Mouse (Mus musculus) MEL (cell line): Measurements from ENCODE around the gene Ppp1r27. TPM values are rescaled to one million over a fixed set of nuclear protein-coding genes. Genes with fewer than 3 reads are reported as not detected.

ENCODE experiments used
- DNase-seq: peaks from one replicate; pipeline ENCODE4 v3.0.0; 2011; ENCODE audit warnings: low read depth, low spot score
- H3K27ac ChIP-seq: 2 replicates; pipeline ENCODE4 v1.5.1; 2012; ENCODE audit warnings: low read depth, mild to moderate bottlenecking, control low read depth, low read length, moderate library complexity; ENCODE audit not compliant: control insufficient read depth
- H3K27me3 ChIP-seq, 2 experiments: fragments of 150-350 bp in 1 of 2; sonication (generic) in 1 of 2; 2 replicates each; pipeline ENCODE4 v1.6.1; 2012; ENCODE audit warnings: low read length in 2 of 2, mild to moderate bottlenecking in 2 of 2, improper control_type of control experiment in 1 of 2, moderate library complexity in 1 of 2; ENCODE audit not compliant: insufficient read depth in 2 of 2, control insufficient read depth in 1 of 2
- H3K36me3 ChIP-seq, 2 experiments: 2 replicates each; pipeline ENCODE4 v1.6.1; 2012 to 2014; ENCODE audit warnings: low read length in 2 of 2, improper control_type of control experiment in 1 of 2, inconsistent platforms in 1 of 2, mild to moderate bottlenecking in 1 of 2; ENCODE audit not compliant: insufficient read depth in 2 of 2, control insufficient read depth in 1 of 2
- H3K4me1 ChIP-seq, 2 experiments: fragments of 150-350 bp in 1 of 2; sonication (generic) in 1 of 2; 2 replicates each; pipeline ENCODE4 v1.6.1; 2012; ENCODE audit warnings: low read length in 2 of 2, improper control_type of control experiment in 1 of 2, mild to moderate bottlenecking in 1 of 2; ENCODE audit not compliant: insufficient read depth in 2 of 2, control insufficient read depth in 1 of 2
- H3K4me3 ChIP-seq, 2 experiments: fragments of 150-350 bp in 1 of 2; sonication (generic) in 1 of 2; 2 replicates each; pipeline ENCODE4 v1.5.1; 2012; ENCODE audit warnings: low read depth in 2 of 2, low read length in 2 of 2, mild to moderate bottlenecking in 2 of 2, moderate library complexity in 2 of 2, control low read depth in 1 of 2, improper control_type of control experiment in 1 of 2; ENCODE audit not compliant: control insufficient read depth in 1 of 2, insufficient read depth in 1 of 2
- H3K79me2 ChIP-seq: 2 replicates; pipeline ENCODE4 v1.6.1; 2012; ENCODE audit warnings: mild to moderate bottlenecking, low read length, moderate library complexity; ENCODE audit not compliant: control insufficient read depth, poor library complexity, insufficient read depth
- H3K9ac ChIP-seq: 2 replicates; pipeline ENCODE4 v1.6.1; 2012; ENCODE audit warnings: low read depth, mild to moderate bottlenecking, control low read depth, low read length, moderate library complexity; ENCODE audit not compliant: control insufficient read depth, poor library complexity, severe bottlenecking
- H3K9me3 ChIP-seq: fragments of 150-350 bp; sonication (generic); replicated peaks from 2 replicates; pipeline ENCODE4 v1.6.1; 2012; ENCODE audit warnings: mild to moderate bottlenecking, low read length, improper control_type of control experiment, moderate library complexity; ENCODE audit not compliant: insufficient read depth
- BHLHE40 ChIP-seq: IDR thresholded peaks from 2 replicates; pipeline ENCODE4 v1.6.1; 2012; ENCODE audit warnings: low read depth, mild to moderate bottlenecking, inconsistent platforms, low read length, improper control_type of control experiment, borderline replicate concordance
- CHD1 ChIP-seq: IDR thresholded peaks from 2 replicates; pipeline ENCODE4 v1.6.1; 2012; ENCODE audit warnings: low read depth, mild to moderate bottlenecking, inconsistent platforms, low read length, improper control_type of control experiment
- CHD2 ChIP-seq: IDR thresholded peaks from 2 replicates; pipeline ENCODE4 v1.6.1; 2011; ENCODE audit warnings: low read length, improper control_type of control experiment
- CTCF ChIP-seq, 3 experiments: IDR thresholded peaks in 2 of 3; conservative IDR thresholded peaks in 1 of 3; 2 replicates each; pipeline ENCODE4 v1.5.1; 2011 to 2012; ENCODE audit warnings: low read length in 3 of 3, low read depth in 2 of 3, mild to moderate bottlenecking in 2 of 3, improper control_type of control experiment in 1 of 3, inconsistent platforms in 1 of 3, mixed read lengths in 1 of 3, moderate library complexity in 1 of 3; ENCODE audit not compliant: control insufficient read depth in 1 of 3, insufficient read depth in 1 of 3, poor library complexity in 1 of 3, severe bottlenecking in 1 of 3
- E2F4 ChIP-seq: IDR thresholded peaks from 2 replicates; pipeline ENCODE4 v1.6.1; 2011; ENCODE audit warnings: low read depth, low read length, improper control_type of control experiment, borderline replicate concordance
- ELF1 ChIP-seq: IDR thresholded peaks from 2 replicates; pipeline ENCODE4 v1.6.1; 2014; ENCODE audit warnings: low read depth, mild to moderate bottlenecking, inconsistent platforms, low read length, improper control_type of control experiment, moderate library complexity
- EP300 ChIP-seq, 2 experiments: IDR thresholded peaks; 2 replicates each; pipeline ENCODE4 v1.6.1; 2011; ENCODE audit warnings: improper control_type of control experiment in 2 of 2, low read length in 2 of 2, low read depth in 1 of 2, mild to moderate bottlenecking in 1 of 2
- ETS1 ChIP-seq: IDR thresholded peaks from 2 replicates; pipeline ENCODE4 v1.6.1; 2012; ENCODE audit warnings: low read depth, mild to moderate bottlenecking, inconsistent platforms, low read length, improper control_type of control experiment, moderate library complexity
- GABPA ChIP-seq: IDR thresholded peaks from 2 replicates; pipeline ENCODE4 v1.6.1; 2012; ENCODE audit warnings: low read depth, mild to moderate bottlenecking, inconsistent platforms, low read length, improper control_type of control experiment, moderate library complexity
- GATA1 ChIP-seq: IDR thresholded peaks from 2 replicates; pipeline ENCODE4 v1.6.1; 2011; ENCODE audit warnings: low read depth, low read length, improper control_type of control experiment
- JUND ChIP-seq: IDR thresholded peaks from 2 replicates; pipeline ENCODE4 v1.6.1; 2011; ENCODE audit warnings: low read depth, mild to moderate bottlenecking, improper control_type of control experiment, low read length
- KAT2A ChIP-seq: conservative IDR thresholded peaks from 2 replicates; pipeline ENCODE4 v1.6.1; 2012; ENCODE audit warnings: low read depth, low read length, improper control_type of control experiment, inconsistent platforms
- MAFK ChIP-seq: IDR thresholded peaks from 2 replicates; pipeline ENCODE4 v1.6.1; 2011; ENCODE audit warnings: low read depth, mild to moderate bottlenecking, low read length, improper control_type of control experiment, borderline replicate concordance
- MAX ChIP-seq: IDR thresholded peaks from 2 replicates; pipeline ENCODE4 v1.6.1; 2011; ENCODE audit warnings: low read length, improper control_type of control experiment
- MAZ ChIP-seq: IDR thresholded peaks from 2 replicates; pipeline ENCODE4 v1.6.1; 2012; ENCODE audit warnings: low read depth, mild to moderate bottlenecking, inconsistent platforms, low read length, improper control_type of control experiment
- MEF2A ChIP-seq: IDR thresholded peaks from 2 replicates; pipeline ENCODE4 v1.6.1; 2014; ENCODE audit warnings: low read depth, mild to moderate bottlenecking, inconsistent platforms, low read length, improper control_type of control experiment; ENCODE audit not compliant: poor library complexity, insufficient replicate concordance, severe bottlenecking; ENCODE audit errors: extremely low read depth
- MXI1 ChIP-seq: IDR thresholded peaks from 2 replicates; pipeline ENCODE4 v1.6.1; 2011; ENCODE audit warnings: mild to moderate bottlenecking, low read depth, low read length, improper control_type of control experiment
- MYB ChIP-seq: IDR thresholded peaks from 2 replicates; pipeline ENCODE4 v1.6.1; 2011; ENCODE audit warnings: mild to moderate bottlenecking, low read depth, low read length, improper control_type of control experiment
- MYC ChIP-seq: IDR thresholded peaks from 2 replicates; pipeline ENCODE4 v1.6.1; 2011; ENCODE audit warnings: low read depth, mild to moderate bottlenecking, low read length, improper control_type of control experiment, moderate library complexity
- NRF1 ChIP-seq: IDR thresholded peaks from 2 replicates; pipeline ENCODE4 v1.6.1; 2014; ENCODE audit warnings: low read depth, mild to moderate bottlenecking, inconsistent platforms, low read length, improper control_type of control experiment, moderate library complexity; ENCODE audit not compliant: poor library complexity, insufficient read depth, severe bottlenecking
- POLR2AphosphoS2 ChIP-seq: IDR thresholded peaks from 2 replicates; pipeline ENCODE4 v1.6.1; 2011; ENCODE audit warnings: low read length, improper control_type of control experiment
- POLR2AphosphoS5 ChIP-seq: IDR thresholded peaks from 2 replicates; pipeline ENCODE4 v1.6.1; 2012; ENCODE audit warnings: low read depth, borderline replicate concordance, mild to moderate bottlenecking, inconsistent platforms, low read length, moderate library complexity, mixed read lengths
- RAD21 ChIP-seq: IDR thresholded peaks from 2 replicates; pipeline ENCODE4 v1.6.1; 2011; ENCODE audit warnings: mild to moderate bottlenecking, low read depth, low read length, improper control_type of control experiment
- RCOR1 ChIP-seq: IDR thresholded peaks from 2 replicates; pipeline ENCODE4 v1.6.1; 2012; ENCODE audit warnings: low read depth, mild to moderate bottlenecking, inconsistent platforms, low read length, improper control_type of control experiment
- SIN3A ChIP-seq: IDR thresholded peaks from 2 replicates; pipeline ENCODE4 v1.6.1; 2012; ENCODE audit warnings: low read length, improper control_type of control experiment, inconsistent platforms
- SMC3 ChIP-seq: IDR thresholded peaks from 2 replicates; pipeline ENCODE4 v1.6.1; 2011; ENCODE audit warnings: low read depth, low read length, improper control_type of control experiment
- TAL1 ChIP-seq: IDR thresholded peaks from 2 replicates; pipeline ENCODE4 v1.6.1; 2012; ENCODE audit warnings: mild to moderate bottlenecking, inconsistent platforms, low read length, moderate library complexity, mixed read lengths
- TBP ChIP-seq: IDR thresholded peaks from 2 replicates; pipeline ENCODE4 v1.8.0; 2011; ENCODE audit warnings: low read depth, low read length, improper control_type of control experiment
- TCF12 ChIP-seq: IDR thresholded peaks from 2 replicates; pipeline ENCODE4 v1.6.1; 2014; ENCODE audit warnings: low read depth, mild to moderate bottlenecking, inconsistent platforms, low read length, improper control_type of control experiment, moderate library complexity
- USF1 ChIP-seq: IDR thresholded peaks from 2 replicates; pipeline ENCODE4 v1.6.1; 2014; ENCODE audit warnings: low read depth, mild to moderate bottlenecking, inconsistent platforms, low read length, improper control_type of control experiment, moderate library complexity
- USF2 ChIP-seq, 2 experiments: IDR thresholded peaks; 2 replicates each; pipeline ENCODE4 v1.6.1; 2011 to 2012; ENCODE audit warnings: improper control_type of control experiment in 2 of 2, low read length in 2 of 2, borderline replicate concordance in 1 of 2, inconsistent platforms in 1 of 2, low read depth in 1 of 2, mild to moderate bottlenecking in 1 of 2; ENCODE audit not compliant: insufficient read depth in 1 of 2
- ZC3H11A ChIP-seq: IDR thresholded peaks from 2 replicates; pipeline ENCODE4 v1.6.1; 2012; ENCODE audit warnings: low read depth, mild to moderate bottlenecking, inconsistent platforms, low read length, improper control_type of control experiment
- ZKSCAN1 ChIP-seq: IDR thresholded peaks from 2 replicates; pipeline ENCODE4 v1.6.1; 2012; ENCODE audit warnings: low read depth, mild to moderate bottlenecking, inconsistent platforms, low read length, improper control_type of control experiment, moderate library complexity
- ZMIZ1 ChIP-seq: IDR thresholded peaks from 2 replicates; pipeline ENCODE4 v1.6.1; 2012; ENCODE audit warnings: low read depth, mild to moderate bottlenecking, inconsistent platforms, low read length, improper control_type of control experiment, moderate library complexity
- ZNF384 ChIP-seq: IDR thresholded peaks from 2 replicates; pipeline ENCODE4 v1.6.1; 2012; ENCODE audit warnings: low read depth, mild to moderate bottlenecking, inconsistent platforms, low read length, improper control_type of control experiment
- polyA plus RNA-seq, 2 experiments: library from polyadenylated mRNA; stranded (reverse) in 1 of 2; unstranded in 1 of 2; fragments of >175 nt in 1 of 2; fragments of >200 nt in 1 of 2; gene quantifications; 2 replicates each; pipeline versions ENCODE4 v1.2.1 to v1.2.4; 2012; ENCODE audit warnings: low replicate concordance in 2 of 2, low read depth in 1 of 2; ENCODE audit not compliant: insufficient read length in 2 of 2, insufficient read depth in 1 of 2, missing spikeins in 1 of 2
- total RNA-seq: library from RNA; depleted of rRNA; stranded (reverse); fragments of 300-350 nt; gene quantifications from 2 replicates; pipeline ENCODE4 v1.2.3, GENCODE M21; 2012

The Ppp1r27 gene
- total and polyA plus RNA-seq, 3 experiments, result not detected

DNA sequence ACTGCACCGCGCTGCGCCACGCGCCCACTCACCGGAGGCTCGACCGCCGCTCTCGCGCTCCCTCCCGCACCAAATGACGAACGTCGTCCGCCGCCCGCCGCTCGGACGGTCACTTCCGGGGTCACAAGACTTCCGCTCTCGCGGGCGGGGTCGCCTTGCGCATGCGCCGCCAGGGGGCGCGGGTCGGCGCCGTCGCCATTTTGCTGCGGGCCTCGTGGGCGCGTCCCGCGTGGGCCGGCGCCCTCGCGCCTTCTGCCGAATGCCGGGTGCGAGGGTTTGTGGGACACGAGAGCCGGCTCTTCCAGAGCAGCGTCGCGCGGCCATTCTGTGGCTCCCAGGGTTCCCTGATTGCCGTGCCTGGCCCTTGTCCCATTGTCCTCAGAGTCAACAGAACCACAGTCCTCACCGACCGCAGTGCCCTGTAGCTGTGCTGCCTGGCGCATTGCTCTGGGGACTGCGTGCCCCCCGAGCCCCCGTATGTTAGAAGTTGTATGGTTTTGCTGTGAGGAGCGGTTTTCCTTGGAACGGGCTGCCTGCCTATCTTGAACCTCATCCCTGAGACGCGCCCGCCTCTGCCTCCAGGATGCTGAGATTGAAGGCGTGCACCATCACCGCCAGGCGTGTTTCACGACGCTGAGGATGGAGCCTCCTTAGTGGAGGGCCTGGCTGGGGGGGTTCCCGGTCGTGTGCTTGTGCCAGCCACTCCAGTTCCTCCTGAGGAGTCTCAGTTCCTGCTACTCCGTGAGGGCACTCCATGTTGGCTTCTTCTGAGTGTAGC is 30.7 kb upstream of the Ppp1r27 start, which contains the start of gene Arhgdia:
TSS of gene Arhgdia (minus strand) at position 135 of the 778 bp plus-strand sequence.
- Histone ChIP-seq H3K9me3 (no peaks in the 10 kb centered on the region), H3K4me1 (peaks cover 5 to 18% of the 10 kb centered on the region in 2 experiments), H3K9ac (peak within 1 kb of the TSS; percentile 84), H3K27ac (peak within 1 kb of the TSS; percentile 73), H3K27me3 (no peaks in the 10 kb centered on the region), H3K79me2 (peaks cover 35% of the 10 kb centered on the region), H3K4me3 (peak within 1 kb of the TSS; percentile 76 to 94), H3K36me3 (peaks cover 7 to 12% of the 10 kb centered on the region in 2 experiments; a peak in 3 of 4 replicates)
- peak; percentile 93 for DNase-seq
- TF ChIP-seq TAL1 (no peak), ZNF384 (no peak), MAZ (peak; percentile 81), RAD21 (no peak), GATA1 (no peak), ETS1 (peak; percentile 23; the same call in 1 of the 2 replicates), RCOR1 (peak; percentile 68; the same call in 1 of the 2 replicates), MAFK (no peak), CHD1 (0 out of 2 replicates have a peak, but pooled peaks have one; percentile 69), MXI1 (peak; percentile 66), USF2 (IDR thresholded peaks at IDR 0.05; ENCODE audit: borderline replicate concordance in 1 of 2, insufficient read depth in 1 of 2, low read depth in 1 of 2, low read length in 2 of 2) (no peak), SMC3 (no peak), TBP (peak; percentile 79), USF1 (peak; percentile 82), JUND (no peak), NRF1 (peak; percentile 96), TCF12 (peak; percentile 66; the same call in 1 of the 2 replicates), E2F4 (peak; percentile 21; the same call in 1 of the 2 replicates), MAX (peak; percentile 97), MEF2A (no peak), POLR2AphosphoS5 (0 out of 2 replicates have a peak, but pooled peaks have one; percentile 29), SIN3A (peak; percentile 79), KAT2A (no peak; the same call in 1 of the 2 replicates), MYC (peak; percentile 98), CHD2 (no peak), ZC3H11A (no peak), ZMIZ1 (peak; percentile 78; the same call in 1 of the 2 replicates), MYB (no peak), CTCF (IDR thresholded peaks at IDR 0.05 in 2 of 3, conservative IDR thresholded peaks at IDR 0.05 in 1 of 3; ENCODE audit: control insufficient read depth in 1 of 3, insufficient read depth in 1 of 3, low read depth in 2 of 3, low read length in 3 of 3, poor library complexity in 1 of 3, severe bottlenecking in 1 of 3) (peak in 2 of 3 experiments; percentile 8 to 44; a peak in 4 of 6 replicates), BHLHE40 (0 out of 2 replicates have a peak, but pooled peaks have one; percentile 10), ZKSCAN1 (no peak), POLR2AphosphoS2 (peak; percentile 80), GABPA (no peak), EP300 (IDR thresholded peaks at IDR 0.05; ENCODE audit: low read depth in 1 of 2, low read length in 2 of 2) (no peak; a peak in 1 of 4 replicates), ELF1 (peak; percentile 99)
